Mouse (Mus musculus): Measurements from ENCODE around the gene Olfr904. TPM values are rescaled to one million over a fixed set of nuclear protein-coding genes. Genes with fewer than 3 reads are reported as not detected.

The Olfr904 gene
- polyA plus RNA-seq, 1 experiment from 2014 or later, result not detected

Other genes starting within 250 kb of the Olfr904 start
- not detected in 2 replicates for gene Olfr894, start 245.1 kb upstream of the Olfr904 start, polyA plus RNA-seq (2016; fragmentation: Nextera tagmentation; extraction: Ambion mirVana)
- gene Olfr143, start 210.4 kb upstream of the Olfr904 start, polyA plus RNA-seq (2016; fragmentation: Nextera tagmentation; extraction: Ambion mirVana), result not detected in 2 replicates
- not detected in 2 replicates for gene Olfr895, start 195.3 kb upstream of the Olfr904 start, polyA plus RNA-seq (2016; fragmentation: Nextera tagmentation; extraction: Ambion mirVana)
- gene Olfr896-ps1, start 172.0 kb upstream of the Olfr904 start, polyA plus RNA-seq (2016; fragmentation: Nextera tagmentation; extraction: Ambion mirVana), result not detected in 2 replicates
- gene Olfr25, start 134.1 kb upstream of the Olfr904 start, polyA plus RNA-seq (2016; fragmentation: Nextera tagmentation; extraction: Ambion mirVana), result not detected in 2 replicates
- not detected in 2 replicates for gene Olfr898, start 114.7 kb upstream of the Olfr904 start, polyA plus RNA-seq (2016; fragmentation: Nextera tagmentation; extraction: Ambion mirVana)
- gene Olfr250, start 96.2 kb upstream of the Olfr904 start, polyA plus RNA-seq (2016; fragmentation: Nextera tagmentation; extraction: Ambion mirVana), result not detected in 2 replicates
- not detected in 2 replicates for gene Olfr251, start 86.1 kb upstream of the Olfr904 start, polyA plus RNA-seq (2016; fragmentation: Nextera tagmentation; extraction: Ambion mirVana)
- not detected in 2 replicates for gene Olfr147, start 61.4 kb upstream of the Olfr904 start, polyA plus RNA-seq (2016; fragmentation: Nextera tagmentation; extraction: Ambion mirVana)
- gene Olfr901, start 33.7 kb upstream of the Olfr904 start, polyA plus RNA-seq (2016; fragmentation: Nextera tagmentation; extraction: Ambion mirVana), result not detected in 2 replicates
- not detected in 2 replicates for gene Olfr902, start 15.5 kb upstream of the Olfr904 start, polyA plus RNA-seq (2016; fragmentation: Nextera tagmentation; extraction: Ambion mirVana)
- gene Olfr905, start 8.0 kb downstream of the Olfr904 start, polyA plus RNA-seq (2016; fragmentation: Nextera tagmentation; extraction: Ambion mirVana), result not detected in 2 replicates
- not detected in 2 replicates for gene Olfr906, start 23.9 kb downstream of the Olfr904 start, polyA plus RNA-seq (2016; fragmentation: Nextera tagmentation; extraction: Ambion mirVana)
- gene Olfr907, start 32.7 kb downstream of the Olfr904 start, polyA plus RNA-seq (2016; fragmentation: Nextera tagmentation; extraction: Ambion mirVana), result not detected in 2 replicates
- gene Olfr911-ps1, start 58.4 kb downstream of the Olfr904 start, polyA plus RNA-seq (2016; fragmentation: Nextera tagmentation; extraction: Ambion mirVana), result not detected in 2 replicates
- not detected in 2 replicates for gene Olfr910, start 74.7 kb downstream of the Olfr904 start, polyA plus RNA-seq (2016; fragmentation: Nextera tagmentation; extraction: Ambion mirVana)
- not detected in 2 replicates for gene Olfr912, start 117.0 kb downstream of the Olfr904 start, polyA plus RNA-seq (2016; fragmentation: Nextera tagmentation; extraction: Ambion mirVana)
- gene Olfr913, start 129.6 kb downstream of the Olfr904 start, polyA plus RNA-seq (2016; fragmentation: Nextera tagmentation; extraction: Ambion mirVana), result not detected in 2 replicates
- gene Olfr914, start 142.0 kb downstream of the Olfr904 start, polyA plus RNA-seq (2016; fragmentation: Nextera tagmentation; extraction: Ambion mirVana), result not detected in 2 replicates
- gene Olfr916, start 196.7 kb downstream of the Olfr904 start, polyA plus RNA-seq (2016; fragmentation: Nextera tagmentation; extraction: Ambion mirVana), result not detected in 2 replicates
- not detected in 2 replicates for gene Olfr917, start 202.7 kb downstream of the Olfr904 start, polyA plus RNA-seq (2016; fragmentation: Nextera tagmentation; extraction: Ambion mirVana)
- gene Olfr918, start 211.5 kb downstream of the Olfr904 start, polyA plus RNA-seq (2016; fragmentation: Nextera tagmentation; extraction: Ambion mirVana), result not detected in 2 replicates
- gene Olfr919, start 240.5 kb downstream of the Olfr904 start, polyA plus RNA-seq (2016; fragmentation: Nextera tagmentation; extraction: Ambion mirVana), result not detected in 2 replicates

Measured in heart, embryonic 12.5 days (tissue).